Mouse (Mus musculus) hindbrain, embryonic 13.5 days (tissue): ENCODE data around the gene Klhl1. TPM values are rescaled to one million over a fixed set of nuclear protein-coding genes. Genes with fewer than 3 reads are reported as not detected.
"Not testable (repeated sequence)": the region's sequence is repeated elsewhere in the genome, so short reads cannot be mapped to it uniquely, and the experiment has no call there.

Source experiments
- ATAC-seq: fragments of 200-750 bp; cut with Nextera tagmentation; 2 replicates; pipeline ENCODE4 v1.8.0; 2017; ENCODE audit warnings: moderate TSS enrichment; ENCODE audit not compliant: low FRiP score
- H3K27ac ChIP-seq: fragments of 300-500 bp; sonication (generic); 2 replicates; pipeline ENCODE4 v1.5.1; 2015; ENCODE audit warnings: inconsistent platforms, mild to moderate bottlenecking, moderate library complexity
- H3K27me3 ChIP-seq: fragments of 300-500 bp; sonication (generic); 2 replicates; pipeline ENCODE4 v1.6.1; 2015; ENCODE audit warnings: mild to moderate bottlenecking, inconsistent platforms
- H3K36me3 ChIP-seq: fragments of 300-500 bp; sonication (generic); 2 replicates; pipeline ENCODE4 v1.6.1; 2015; ENCODE audit warnings: mild to moderate bottlenecking, inconsistent platforms
- H3K4me1 ChIP-seq: fragments of 300-500 bp; sonication (generic); replicated peaks from 2 replicates; pipeline ENCODE4 v1.6.1; 2015; ENCODE audit warnings: inconsistent platforms
- H3K4me2 ChIP-seq: fragments of 300-500 bp; sonication (generic); 2 replicates; pipeline ENCODE4 v1.6.1; 2015; ENCODE audit warnings: inconsistent platforms, mild to moderate bottlenecking, moderate library complexity
- H3K4me3 ChIP-seq: fragments of 300-500 bp; sonication (generic); 2 replicates; pipeline ENCODE4 v1.5.1; 2015; ENCODE audit warnings: mild to moderate bottlenecking, inconsistent platforms
- H3K9ac ChIP-seq: fragments of 300-500 bp; sonication (generic); 2 replicates; pipeline ENCODE4 v1.6.1; 2015; ENCODE audit warnings: mild to moderate bottlenecking, inconsistent platforms
- H3K9me3 ChIP-seq: fragments of 300-500 bp; sonication (generic); 2 replicates; pipeline ENCODE4 v1.6.1; 2016; ENCODE audit warnings: inconsistent platforms
- WGBS: fragments of 180-500 bp; shearing (Covaris S2); methylation state at CpG from one replicate; pipeline ENCODE4 v1.1.7; 2015; 5-methylcytosine and 5-hydroxymethylcytosine counted together
- polyA plus RNA-seq: library from polyadenylated mRNA; unstranded; fragments of >200 nt; fragmentation: Nextera tagmentation; extraction: Ambion mirVana; gene quantifications from 2 replicates; pipeline ENCODE4 v1.2.1, GENCODE M21; 2015

Klhl1 gene
- polyA plus RNA-seq, 1 experiment from 2014 or later: 6.9 TPM

DNA sequence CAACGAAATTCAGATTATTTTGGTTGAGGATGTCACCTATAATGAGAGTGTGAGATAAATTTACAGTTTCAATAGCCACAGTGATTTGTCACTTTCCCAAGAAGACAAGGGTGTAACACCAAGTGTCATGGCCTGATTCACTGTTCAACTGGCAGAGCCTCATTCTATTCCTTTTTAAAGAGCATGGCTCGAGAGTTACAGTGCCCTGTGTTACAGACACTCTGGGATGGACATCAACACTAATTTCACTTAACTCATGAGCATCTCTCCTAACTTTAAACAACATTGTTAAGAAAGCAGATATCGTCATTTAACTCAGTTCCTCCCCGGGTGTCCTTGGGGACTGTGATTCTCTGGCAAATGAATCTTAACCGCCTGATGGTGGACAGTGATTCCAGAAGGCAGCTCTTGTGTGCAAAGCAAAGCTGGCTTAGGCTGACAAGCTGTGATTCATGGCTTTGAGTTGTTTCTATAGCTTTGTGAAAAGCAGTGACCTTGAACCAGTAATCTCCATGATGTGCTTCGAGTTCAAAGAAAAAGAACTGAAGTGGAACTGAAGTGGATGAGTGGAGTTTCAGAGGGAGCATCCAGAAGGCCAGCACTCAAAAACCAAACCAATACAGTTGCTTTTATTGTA is 301.0 kb downstream of the Klhl1 start:
- 0 out of 2 replicates have a peak, but pooled peaks cover 3% of the 10 kb centered on the region for H3K4me1 ChIP-seq
- 41% methylated on average over 6 of the region's 6 CpGs for WGBS
- H3K9me3 ChIP-seq: no peaks in the 10 kb centered on the region
- H3K27me3 ChIP-seq: no peaks in the 10 kb centered on the region
- H3K4me3 ChIP-seq: no peak overlapping the region
- ATAC-seq: no peak
- H3K27ac ChIP-seq: no peak overlapping the region
- H3K4me2 ChIP-seq: no peak overlapping the region
- no peak overlapping the region for H3K9ac ChIP-seq
- no peaks in the 10 kb centered on the region for H3K36me3 ChIP-seq

- H3K9ac ChIP-seq, H3K36me3 ChIP-seq, H3K4me1 ChIP-seq, H3K4me3 ChIP-seq, H3K27ac ChIP-seq, H3K4me2 ChIP-seq, ATAC-seq, H3K27me3 ChIP-seq, H3K9me3 ChIP-seq: not testable (repeated sequence)
- WGBS: 96% methylated on average over 16 of the region's 16 CpGs
Observed at GRCm38 (mm10) chr14:96194795-96195194, 324.1 kb downstream of the Klhl1 start.

DNA sequence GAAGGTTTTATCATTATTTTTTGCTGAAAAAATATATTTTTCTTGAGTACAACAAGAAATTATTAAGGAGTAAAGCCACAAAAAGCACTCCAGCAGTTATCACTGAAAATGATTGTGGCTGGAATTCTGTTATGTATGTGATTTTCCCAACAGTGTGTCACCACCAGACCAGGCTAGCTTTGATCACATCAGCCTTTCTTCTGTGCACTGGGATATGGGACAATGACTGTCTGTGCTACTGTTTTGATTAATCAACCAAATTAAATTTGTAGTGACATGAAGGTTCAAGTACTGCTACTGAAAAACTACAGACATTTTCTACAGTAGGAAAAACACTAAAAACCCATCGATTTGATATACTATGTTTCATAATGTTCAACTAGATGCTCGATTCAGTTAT is 344.4 kb downstream of the Klhl1 start:
- no peak overlapping the region for H3K9ac ChIP-seq
- 88% methylated on average over 2 of the region's 2 CpGs for WGBS
- H3K27me3 ChIP-seq: no peaks in the 10 kb centered on the region
- no peaks in the 10 kb centered on the region for H3K36me3 ChIP-seq
- no peak for ATAC-seq
- H3K27ac ChIP-seq: no peak overlapping the region
- H3K9me3 ChIP-seq: no peaks in the 10 kb centered on the region
- no peaks in the 10 kb centered on the region for H3K4me1 ChIP-seq
- H3K4me3 ChIP-seq: no peak overlapping the region
- no peak overlapping the region for H3K4me2 ChIP-seq

DNA sequence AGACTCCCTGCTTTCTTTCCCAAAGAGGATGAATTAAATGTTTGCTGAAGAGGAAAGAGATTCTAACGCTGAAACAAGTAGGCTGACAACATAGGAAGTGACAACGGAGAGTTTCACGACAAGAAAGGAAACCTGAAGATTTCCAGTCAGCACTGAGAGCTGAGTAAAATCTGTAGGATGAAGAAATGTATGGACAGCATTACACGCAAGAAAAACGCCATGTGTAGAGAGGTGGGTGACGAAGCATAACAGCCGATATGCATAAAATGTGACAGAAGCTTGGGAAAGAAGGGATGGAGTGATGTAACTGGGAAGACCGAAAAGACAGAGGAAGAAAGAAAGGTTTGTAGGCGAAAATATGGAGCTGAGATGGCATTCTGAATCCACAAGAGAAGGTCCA is 375.8 kb downstream of the Klhl1 start:
- H3K27ac ChIP-seq: no peak overlapping the region
- no peaks in the 10 kb centered on the region for H3K36me3 ChIP-seq
- no peak overlapping the region for H3K9ac ChIP-seq
- no peak overlapping the region for H3K4me2 ChIP-seq
- ATAC-seq: no peak
- no peaks in the 10 kb centered on the region for H3K27me3 ChIP-seq
- no peaks in the 10 kb centered on the region for H3K9me3 ChIP-seq
- H3K4me1 ChIP-seq: no peaks in the 10 kb centered on the region
- 70% methylated on average over 9 of the region's 9 CpGs for WGBS
- no peak overlapping the region for H3K4me3 ChIP-seq

- WGBS: 83% methylated on average over 2 of the region's 2 CpGs
- H3K36me3 ChIP-seq: no peaks in the 10 kb centered on the region
- no peaks in the 10 kb centered on the region for H3K27me3 ChIP-seq
- no peak for ATAC-seq
- no peak overlapping the region for H3K4me2 ChIP-seq
- no peaks in the 10 kb centered on the region for H3K4me1 ChIP-seq
- H3K9me3 ChIP-seq: no peaks in the 10 kb centered on the region
- H3K4me3 ChIP-seq: no peak overlapping the region
- no peak overlapping the region for H3K9ac ChIP-seq
- H3K27ac ChIP-seq: no peak overlapping the region
Observed at GRCm38 (mm10) chr14:96140246-96140645, 378.7 kb downstream of the Klhl1 start.

DNA sequence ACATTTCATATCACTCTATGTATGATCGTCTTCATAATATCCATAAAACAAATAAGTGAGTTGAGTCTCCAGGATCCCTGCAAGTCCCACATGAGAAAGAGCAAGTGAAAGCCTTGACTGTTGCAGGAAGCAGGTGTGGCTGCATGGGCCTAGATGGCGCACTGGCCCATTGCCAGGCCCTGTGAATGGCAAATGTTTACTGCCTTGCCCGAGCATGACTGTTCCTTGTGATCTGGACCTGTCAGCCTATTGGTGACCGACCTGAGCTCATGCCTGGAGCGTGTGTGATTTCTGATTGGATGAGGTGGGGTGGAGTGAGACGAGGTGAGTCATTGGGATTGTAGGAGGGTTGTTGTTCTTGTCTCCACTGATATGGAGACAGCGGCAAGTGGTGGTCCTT is 411.5 kb downstream of the Klhl1 start:
- Histone ChIP-seq H3K27me3 (no peaks in the 10 kb centered on the region), H3K4me1 (no peaks in the 10 kb centered on the region), H3K9ac (no peak overlapping the region), H3K36me3 (no peaks in the 10 kb centered on the region), H3K4me2 (no peak overlapping the region), H3K27ac (no peak overlapping the region), H3K9me3 (no peaks in the 10 kb centered on the region), H3K4me3 (no peak overlapping the region)
- no peak for ATAC-seq
- WGBS: 86% methylated on average over 7 of the region's 7 CpGs

DNA sequence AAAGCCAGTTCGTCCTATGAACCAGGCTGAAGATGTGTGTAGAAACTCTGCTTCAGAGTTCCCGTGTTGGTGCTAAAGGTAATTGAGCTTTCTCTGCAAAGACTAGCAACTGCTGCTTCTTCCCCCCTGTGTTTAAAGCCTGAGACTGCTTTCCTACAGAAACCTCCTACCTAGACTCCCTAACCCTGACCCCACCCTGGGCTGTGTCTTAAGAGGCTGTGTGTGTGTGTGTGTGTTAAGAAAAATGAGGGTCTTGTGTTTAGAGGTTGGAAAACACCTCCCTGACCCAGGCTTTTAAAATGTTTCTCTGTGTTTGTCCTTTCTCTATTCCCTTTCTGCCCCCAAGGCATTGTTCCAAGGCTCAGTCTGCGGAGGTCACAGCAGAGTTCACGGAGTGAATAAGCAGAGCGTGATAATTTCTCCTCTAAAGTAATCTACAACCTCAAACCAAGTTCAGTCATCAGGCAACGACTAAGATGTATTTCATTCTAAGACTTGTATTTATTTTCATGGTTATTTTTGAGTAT is 437.2 kb downstream of the Klhl1 start:
- H3K4me3 ChIP-seq: no peak overlapping the region
- H3K9me3 ChIP-seq: no peaks in the 10 kb centered on the region
- no peaks in the 10 kb centered on the region for H3K27me3 ChIP-seq
- 13% methylated on average over 6 of the region's 6 CpGs for WGBS
- H3K4me1 ChIP-seq: peaks cover 5% of the 10 kb centered on the region
- ATAC-seq: no peak
- H3K27ac ChIP-seq: no peak overlapping the region
- H3K36me3 ChIP-seq: no peaks in the 10 kb centered on the region
- H3K4me2 ChIP-seq: no peak overlapping the region
- H3K9ac ChIP-seq: no peak overlapping the region

DNA sequence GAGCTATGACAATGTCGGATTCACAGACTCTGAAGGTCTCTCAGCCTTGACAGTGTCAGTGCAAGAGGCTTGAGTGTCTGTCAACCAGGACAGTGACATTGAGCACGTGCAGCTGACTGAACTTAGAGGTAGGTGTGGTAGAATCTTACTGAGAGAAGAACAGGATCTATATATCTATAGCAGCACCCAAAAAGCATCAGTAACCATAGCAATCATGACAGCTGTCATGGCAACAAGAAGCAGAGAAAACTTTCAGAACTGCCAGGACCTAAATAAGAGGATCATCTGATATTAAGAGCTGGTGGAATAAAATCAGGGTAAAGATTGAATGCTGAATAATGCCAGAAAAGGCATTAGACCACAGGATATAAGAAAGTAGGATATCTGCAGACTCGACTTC is 453.0 kb downstream of the Klhl1 start:
- Histone ChIP-seq H3K9ac (no peak overlapping the region), H3K4me1 (no peaks in the 10 kb centered on the region), H3K4me3 (no peak overlapping the region), H3K27me3 (no peaks in the 10 kb centered on the region), H3K4me2 (no peak overlapping the region), H3K36me3 (no peaks in the 10 kb centered on the region), H3K9me3 (no peaks in the 10 kb centered on the region), H3K27ac (no peak overlapping the region)
- 83% methylated on average over 3 of the region's 3 CpGs for WGBS
- no peak for ATAC-seq
